Mouse (Mus musculus): ENCODE data around the gene Slmap.
"Not testable (repeated sequence)": the region's sequence is repeated elsewhere in the genome, so short reads cannot be mapped to it uniquely, and the experiment has no call there.

- not testable (repeated sequence) for TF ChIP-seq CTCF (IDR thresholded peaks at IDR 0.05; ENCODE audit: low read depth, low read length); POLR2A (IDR thresholded peaks at IDR 0.05; ENCODE audit: extremely low read depth, insufficient read depth, low read length)
Measured at GRCm38 (mm10) chr14:26386999-26387398, 147.7 kb downstream of the Slmap start.
